Mouse (Mus musculus) gastrocnemius, postnatal 25 days (tissue): ENCODE measurements around the gene Lnx1. TPM values are rescaled to one million over a fixed set of nuclear protein-coding genes. Genes with fewer than 3 reads are reported as not detected.

ENCODE experiments used
- DNase-seq: peaks from one replicate; pipeline ENCODE4 v3.0.0; 2022
- total RNA-seq, 2 experiments: library from RNA; stranded (reverse); gene quantifications; 1 replicate in 1 of 2; 2 replicates in 1 of 2; pipeline ENCODE4 v1.2.3; 2021

The Lnx1 gene
- total RNA-seq, 2 experiments from 2014 or later: 1.5 to 2.7 TPM

- no peak for DNase-seq
Observed at GRCm38 (mm10) chr5:74602371-74602770, 100.3 kb downstream of the Lnx1 start.

DNA sequence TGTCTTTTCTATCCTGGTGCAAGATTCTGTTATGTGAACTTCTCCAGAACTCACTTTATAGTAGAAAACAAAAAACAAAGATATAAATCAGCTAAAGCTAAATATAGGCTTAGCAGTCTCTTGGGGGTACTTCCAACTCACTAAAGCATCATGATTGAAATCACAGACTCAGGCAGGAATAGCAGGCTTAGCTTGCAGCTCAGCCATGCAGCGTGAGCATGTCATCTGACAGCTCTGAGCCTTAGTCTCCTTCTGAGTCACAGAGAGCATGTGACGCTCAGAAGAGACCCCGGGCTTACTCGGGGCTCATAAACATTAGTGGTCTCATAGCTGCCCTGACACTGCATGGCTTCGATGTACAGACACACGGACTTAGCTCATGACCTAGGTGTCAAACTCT is 100.7 kb downstream of the Lnx1 start:
- DNase-seq: no peak

GRCm38 (mm10) chr5:74601171-74601570 is 101.5 kb downstream of the Lnx1 start:
- DNase-seq: no peak

- DNase-seq: no peak
Observed at GRCm38 (mm10) chr5:74600010-74600409, 102.7 kb downstream of the Lnx1 start.

DNA sequence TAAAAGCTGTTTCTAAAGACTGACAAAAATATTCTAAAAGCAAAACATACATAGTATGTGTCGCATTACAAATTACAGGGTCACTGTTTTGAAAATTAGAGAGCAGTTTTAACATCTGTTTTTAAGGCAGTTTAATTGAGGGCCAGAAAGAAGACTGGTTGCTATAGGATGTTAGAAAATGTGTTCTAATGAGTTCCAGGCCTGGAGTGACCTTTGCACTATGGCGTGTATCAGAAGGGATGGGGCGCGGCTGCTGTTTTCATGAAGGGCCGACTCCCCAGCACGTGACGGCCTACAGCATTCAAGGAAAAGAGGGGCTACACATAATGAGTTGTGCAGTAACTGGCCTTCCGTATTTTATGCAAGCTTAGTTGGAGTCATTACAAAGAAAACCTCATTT is 109.6 kb downstream of the Lnx1 start:
- DNase-seq: no peak

DNA sequence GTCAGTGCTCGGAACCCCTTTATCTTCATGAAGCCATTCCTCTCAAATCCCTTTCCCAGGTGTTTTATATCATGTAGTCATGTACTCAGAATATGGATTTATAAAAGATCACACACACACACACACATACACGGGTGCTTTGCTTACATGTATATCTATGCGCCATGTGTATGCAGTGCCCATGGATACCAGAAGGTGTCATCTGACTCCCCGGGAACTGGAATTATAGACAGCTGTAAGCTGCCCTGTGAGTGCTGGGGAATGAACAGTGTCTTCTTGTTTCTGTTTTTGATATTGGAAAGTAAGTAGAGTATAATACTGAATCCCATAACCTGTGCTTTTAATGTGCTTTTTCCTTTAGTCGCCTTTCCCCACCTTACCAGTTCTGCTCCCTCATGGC is 111.3 kb downstream of the Lnx1 start:
- no peak for DNase-seq

- DNase-seq: no peak
Observed at GRCm38 (mm10) chr5:74589133-74589532, 113.6 kb downstream of the Lnx1 start.

- no peak for DNase-seq
Observed at GRCm38 (mm10) chr5:74571767-74572166, 130.9 kb downstream of the Lnx1 start.

DNA sequence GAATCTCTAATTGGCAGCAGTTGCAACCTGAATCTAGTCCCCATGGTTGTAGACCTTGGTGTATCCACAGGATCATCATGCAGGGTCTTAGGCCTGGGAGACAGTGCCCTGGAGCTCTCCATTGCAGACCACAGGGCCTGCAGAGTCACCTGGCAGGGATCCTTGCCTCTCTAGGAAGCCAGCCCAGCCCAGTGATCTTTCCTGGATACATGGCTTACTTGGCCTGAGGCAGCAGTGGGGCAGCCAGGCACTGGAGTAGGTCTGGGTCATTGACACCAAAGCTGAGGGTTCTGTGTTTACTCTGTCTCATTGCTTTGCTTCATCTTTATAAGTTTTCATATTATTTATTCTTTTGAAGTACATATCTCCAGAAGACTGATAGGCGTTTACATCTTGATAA is 141.6 kb downstream of the Lnx1 start:
- DNase-seq: peak; percentile 20

GRCm38 (mm10) chr5:74549566-74549965 is 153.1 kb downstream of the Lnx1 start:
- DNase-seq: no peak

GRCm38 (mm10) chr5:74545606-74546005 is 157.1 kb downstream of the Lnx1 start:
- no peak for DNase-seq

Other genes with a start within 250 kb of the Lnx1 start
- 10 to 100 TPM in 1 of 2 experiments, 1 to 10 TPM in 1; 9.5 to 11.7 TPM for gene Scfd2, start 171.2 kb downstream of the Lnx1 start, total RNA-seq
- 10 to 100 TPM; 16.8 to 17.6 TPM for gene Fip1l1, start 167.5 kb downstream of the Lnx1 start, total RNA-seq